Mouse (Mus musculus) cortical plate, adult 2 months (tissue): ENCODE data around the gene Syngr1. TPM values are rescaled to one million over a fixed set of nuclear protein-coding genes. Genes with fewer than 3 reads are reported as not detected.

ENCODE experiments used
- H3K27ac ChIP-seq: fragments of 200-500 bp; 2 replicates; pipeline ENCODE4 v1.5.1; 2012; ENCODE audit warnings: low read length, control low read depth, inconsistent platforms; ENCODE audit not compliant: insufficient read depth
- H3K4me1 ChIP-seq: fragments of 200-500 bp; 2 replicates; pipeline ENCODE4 v1.6.1; 2011; ENCODE audit warnings: low read length; ENCODE audit not compliant: control insufficient read depth, insufficient read depth
- H3K4me3 ChIP-seq: fragments of 200-500 bp; 2 replicates; pipeline ENCODE4 v1.5.1; 2011; ENCODE audit warnings: mild to moderate bottlenecking, low read length, control low read depth; ENCODE audit not compliant: insufficient read depth
- CTCF ChIP-seq: fragments of 200-500 bp; IDR thresholded peaks from 2 replicates; pipeline ENCODE4 v1.5.1; 2011; ENCODE audit warnings: mild to moderate bottlenecking, control low read depth, low read length; ENCODE audit not compliant: insufficient read depth; ENCODE audit errors: extremely low read depth
- POLR2A ChIP-seq: fragments of 200-500 bp; IDR thresholded peaks from 2 replicates; pipeline ENCODE4 v1.6.1; 2011; ENCODE audit warnings: mild to moderate bottlenecking, low read length, control low read depth; ENCODE audit not compliant: insufficient read depth; ENCODE audit errors: extremely low read depth
- polyA plus RNA-seq: library from polyadenylated mRNA; depleted of rRNA; stranded (reverse); fragments of >200 nt; gene quantifications from 2 replicates; pipeline ENCODE4 v1.2.3, GENCODE M21; 2012; rRNA removed

Syngr1 gene
- polyA plus RNA-seq, 1 experiment = 372 TPM

DNA sequence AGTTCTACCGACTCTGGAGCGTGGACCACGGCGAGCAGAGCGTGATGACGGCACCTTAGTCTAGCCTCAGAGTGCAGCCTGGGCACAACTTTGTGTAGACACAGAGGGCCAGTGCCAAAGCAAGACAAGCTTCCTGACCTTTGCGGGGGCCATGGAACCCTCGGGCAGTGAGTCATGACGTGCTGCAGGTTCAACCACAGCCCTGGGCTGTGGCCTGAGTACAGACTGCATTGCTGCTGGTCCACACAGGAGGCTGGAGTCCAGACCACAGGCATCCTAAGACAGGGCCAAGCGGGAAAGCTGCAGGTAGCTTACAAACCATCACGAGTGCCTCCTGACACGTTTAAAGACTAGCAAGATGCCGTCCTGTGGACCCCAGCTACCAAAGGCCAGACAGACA is 69.1 kb downstream of the Syngr1 start:
- Histone ChIP-seq H3K4me3 (no peak overlapping the region), H3K4me1 (no peaks in the 10 kb centered on the region), H3K27ac (0 out of 2 replicates have a peak overlapping the region, but pooled peaks have one; percentile 28)
- TF ChIP-seq POLR2A (no peak), CTCF (no peak)

- Histone ChIP-seq H3K4me3 (no peak overlapping the region), H3K27ac (no peak overlapping the region), H3K4me1 (0 out of 2 replicates have a peak, but pooled peaks cover 1% of the 10 kb centered on the region)
- TF ChIP-seq POLR2A (no peak), CTCF (no peak)
Measured at GRCm38 (mm10) chr15:80160726-80161125, 69.6 kb downstream of the Syngr1 start.

GRCm38 (mm10) chr15:80161199-80161598 is 70.1 kb downstream of the Syngr1 start:
- TF ChIP-seq CTCF (no peak), POLR2A (no peak)
- Histone ChIP-seq H3K4me1 (0 out of 2 replicates have a peak, but pooled peaks cover 1% of the 10 kb centered on the region), H3K27ac (no peak overlapping the region)

GRCm38 (mm10) chr15:80162401-80162964 is 71.3 kb downstream of the Syngr1 start:
- 0 out of 2 replicates have a peak, but pooled peaks cover 1% of the 10 kb centered on the region for H3K4me1 ChIP-seq
- TF ChIP-seq POLR2A (no peak), CTCF (no peak)
- H3K27ac ChIP-seq = no peak overlapping the region
- no peak overlapping the region for H3K4me3 ChIP-seq

More at GRCm38 (mm10) chr15:80161199-80161598, 70.1 kb downstream of the Syngr1 start:
- no peak overlapping the region for H3K4me3 ChIP-seq

- H3K4me3 ChIP-seq = no peak overlapping the region
- no peak for TF ChIP-seq POLR2A
- 0 out of 2 replicates have a peak, but pooled peaks have one; percentile 2 for TF ChIP-seq CTCF
- no peak overlapping the region for H3K27ac ChIP-seq
- H3K4me1 ChIP-seq = 0 out of 2 replicates have a peak, but pooled peaks cover 1% of the 10 kb centered on the region
Measured at GRCm38 (mm10) chr15:80163274-80163673, 72.1 kb downstream of the Syngr1 start.

- Histone ChIP-seq H3K4me1 (0 out of 2 replicates have a peak, but pooled peaks cover 1% of the 10 kb centered on the region), H3K27ac (no peak overlapping the region), H3K4me3 (no peak overlapping the region)
- TF ChIP-seq CTCF (no peak), POLR2A (no peak)
Measured at GRCm38 (mm10) chr15:80163716-80164115, 72.6 kb downstream of the Syngr1 start.

DNA sequence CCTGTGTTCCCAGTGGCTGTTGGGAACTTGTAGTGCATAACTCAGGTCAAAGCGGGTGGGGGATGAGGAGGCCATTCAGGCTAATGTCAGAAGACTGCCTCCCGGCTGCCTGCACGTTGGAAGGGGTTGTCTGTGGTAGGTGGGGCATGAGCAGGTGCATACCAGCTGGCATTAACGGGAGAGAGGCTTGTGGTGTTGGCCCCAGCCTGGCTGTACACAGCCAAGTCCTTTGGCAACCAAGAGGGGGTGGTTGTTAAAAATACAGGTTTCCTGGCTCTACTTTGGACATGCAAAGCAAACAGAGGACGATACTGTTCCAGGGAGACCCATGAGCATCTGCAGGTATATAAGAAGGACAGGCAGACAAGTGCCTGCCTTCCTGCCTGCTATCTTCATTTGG is 74.3 kb downstream of the Syngr1 start:
- H3K27ac ChIP-seq = no peak overlapping the region
- H3K4me1 ChIP-seq = 0 out of 2 replicates have a peak, but pooled peaks cover 1% of the 10 kb centered on the region
- TF ChIP-seq CTCF (no peak), POLR2A (no peak)
- no peak overlapping the region for H3K4me3 ChIP-seq

Other genes starting within 250 kb of the Syngr1 start
- 6.7 and 7.5 TPM in 2 replicates for gene Apobec3, start 199.7 kb upstream of the Syngr1 start, polyA plus RNA-seq
- 58.4 and 62.6 TPM in 2 replicates for gene Cbx7, start 120.2 kb upstream of the Syngr1 start, polyA plus RNA-seq
- gene Pdgfb, start 76.4 kb upstream of the Syngr1 start, polyA plus RNA-seq = 32.2 and 34.5 TPM in 2 replicates
- gene Rpl3, start 534 bp downstream of the Syngr1 start, polyA plus RNA-seq = 680 and 714 TPM in 2 replicates
- 33.6 and 33.8 TPM in 2 replicates for gene Tab1, start 41.8 kb downstream of the Syngr1 start, polyA plus RNA-seq
- 79.8 and 86.4 TPM in 2 replicates for gene Mgat3, start 82.4 kb downstream of the Syngr1 start, polyA plus RNA-seq
- gene Mief1, start 142.7 kb downstream of the Syngr1 start, polyA plus RNA-seq = 14.9 and 15.1 TPM in 2 replicates
- not detected in 2 replicates for gene AC140267.1, start 144.5 kb downstream of the Syngr1 start, polyA plus RNA-seq
- gene Atf4, start 163.8 kb downstream of the Syngr1 start, polyA plus RNA-seq = 178 and 198 TPM in 2 replicates
- gene Rps19bp1, start 173.0 kb downstream of the Syngr1 start, polyA plus RNA-seq = 41.5 and 42.3 TPM in 2 replicates
- 32.0 and 36.5 TPM in 2 replicates for gene Cacna1i, start 195.9 kb downstream of the Syngr1 start, polyA plus RNA-seq